Mouse (Mus musculus): ENCODE measurements around the gene Arhgap22. TPM values are rescaled to one million over a fixed set of nuclear protein-coding genes. Genes with fewer than 3 reads are reported as not detected.

Arhgap22 gene
- total RNA-seq (2021), result 1 to 10 TPM; 1.2 to 2.0 TPM
- long read RNA-seq, experiment 1, partial matches to known transcripts, result 0 of 1 reads
- long read RNA-seq, experiment 1, other reads (novel, unspliced or antisense), result 1 of 1 reads
- long read RNA-seq, experiment 2, partial matches to known transcripts, result 0 of 1 reads
- long read RNA-seq, experiment 2, other reads (novel, unspliced or antisense), result 1 of 1 reads

- peak; percentile 83 to 88 for DNase-seq
Measured at GRCm38 (mm10) chr14:33213823-33214766, at the start of gene Arhgap22. Gene Arhgap22 (plus strand): TSS chr14:33214026.

GRCm38 (mm10) chr14:33168750-33169149 lies 45.1 kb upstream of the Arhgap22 start:
- DNase-seq, result no peak

GRCm38 (mm10) chr14:33171942-33172341 lies 41.9 kb upstream of the Arhgap22 start:
- DNase-seq, result no peak

GRCm38 (mm10) chr14:33175059-33175821 lies 38.6 kb upstream of the Arhgap22 start:
- DNase-seq, result peak; percentile 50 to 51

- no peak for DNase-seq
Measured at GRCm38 (mm10) chr14:33180102-33180501, 33.7 kb upstream of the Arhgap22 start.

GRCm38 (mm10) chr14:33185068-33185800 lies 28.6 kb upstream of the Arhgap22 start, which contains the start of gene Wdfy4:
Gene Wdfy4 (minus strand): TSS chr14:33185508.
- DNase-seq, result peak; percentile 25 to 70

GRCm38 (mm10) chr14:33187201-33187600 lies 26.6 kb upstream of the Arhgap22 start:
- DNase-seq, result no peak

GRCm38 (mm10) chr14:33189230-33189629 lies 24.6 kb upstream of the Arhgap22 start:
- DNase-seq, result no peak

GRCm38 (mm10) chr14:33189849-33190423 lies 23.9 kb upstream of the Arhgap22 start:
- DNase-seq, result no peak

GRCm38 (mm10) chr14:33190646-33191045 lies 23.2 kb upstream of the Arhgap22 start:
- no peak for DNase-seq

GRCm38 (mm10) chr14:33193762-33194161 lies 20.1 kb upstream of the Arhgap22 start:
- no peak for DNase-seq

- no peak for DNase-seq
Measured at GRCm38 (mm10) chr14:33194241-33194640, 19.6 kb upstream of the Arhgap22 start.

GRCm38 (mm10) chr14:33202161-33202560 lies 11.7 kb upstream of the Arhgap22 start:
- DNase-seq, result no peak

- DNase-seq, result no peak
Measured at GRCm38 (mm10) chr14:33202885-33203284, 10.9 kb upstream of the Arhgap22 start.

GRCm38 (mm10) chr14:33203777-33204176 lies 10.0 kb upstream of the Arhgap22 start:
- DNase-seq, result no peak

GRCm38 (mm10) chr14:33205280-33205965 lies 8.4 kb upstream of the Arhgap22 start:
- DNase-seq, result peak in 1 of 2 experiments; percentile 16

- DNase-seq, result peak in 1 of 2 experiments; percentile 28
Measured at GRCm38 (mm10) chr14:33207011-33207410, 6.8 kb upstream of the Arhgap22 start.

GRCm38 (mm10) chr14:33208331-33208730 lies 5.5 kb upstream of the Arhgap22 start:
- no peak for DNase-seq

- no peak for DNase-seq
Measured at GRCm38 (mm10) chr14:33210806-33211205, 3.0 kb upstream of the Arhgap22 start.

GRCm38 (mm10) chr14:33212271-33212957 lies 1.4 kb upstream of the Arhgap22 start:
- DNase-seq, result no peak
